Mouse (Mus musculus) liver, postnatal 0 days (tissue): ENCODE measurements at regions not wholly inside any gene's neighbourhood (a gene's known extent, or its start where the extent isn't known, plus 50 kb on each side); places are given as distances from the start of the nearest gene placed in this dataset.

Experiments used
- CTCF ChIP-seq: sonication (generic); IDR thresholded peaks from 2 replicates; pipeline ENCODE4 v1.5.1; 2016; ENCODE audit warnings: antibody characterized with exemption, low read depth
- EP300 ChIP-seq: IDR thresholded peaks from 2 replicates; pipeline ENCODE4 v1.6.1; 2016; ENCODE audit warnings: antibody characterized with exemption, low read depth, mild to moderate bottlenecking

GRCm38 (mm10) chr15:27167484-27167883, 272.1 kb upstream of the Fbxl7 start:
- TF ChIP-seq CTCF (no peak), EP300 (no peak)
